Mouse (Mus musculus) neural tube, embryonic 13.5 days (tissue): Measurements from ENCODE around the gene Alyref2. TPM values are rescaled to one million over a fixed set of nuclear protein-coding genes. Genes with fewer than 3 reads are reported as not detected.
A peak's percentile ranks its signal among the peaks of the same experiment; 100 is the strongest.
"Not testable (repeated sequence)": the region's sequence is repeated elsewhere in the genome, so short reads cannot be mapped to it uniquely, and the experiment has no call there.

Source experiments
- ATAC-seq: fragments of 200-750 bp; cut with Nextera tagmentation; 2 replicates; pipeline ENCODE4 v1.8.0; 2017; ENCODE audit warnings: low read depth, mild to moderate bottlenecking, moderate TSS enrichment, moderate library complexity
- H3K27ac ChIP-seq: fragments of 300-500 bp; sonication (generic); replicated peaks from 2 replicates; pipeline ENCODE4 v1.5.1; 2015; ENCODE audit warnings: moderate library complexity, mild to moderate bottlenecking, inconsistent platforms
- H3K27me3 ChIP-seq: fragments of 300-500 bp; sonication (generic); 2 replicates; pipeline ENCODE4 v1.6.1; 2015; ENCODE audit warnings: mild to moderate bottlenecking, inconsistent platforms
- H3K36me3 ChIP-seq: fragments of 300-500 bp; sonication (generic); 2 replicates; pipeline ENCODE4 v1.6.1; 2015; ENCODE audit warnings: mild to moderate bottlenecking, inconsistent platforms
- H3K4me1 ChIP-seq: fragments of 300-500 bp; sonication (generic); replicated peaks from 2 replicates; pipeline ENCODE4 v1.6.1; 2015; ENCODE audit warnings: inconsistent platforms
- H3K4me2 ChIP-seq: fragments of 300-500 bp; sonication (generic); 2 replicates; pipeline ENCODE4 v1.6.1; 2015; ENCODE audit warnings: inconsistent platforms, mild to moderate bottlenecking, moderate library complexity
- H3K4me3 ChIP-seq: fragments of 300-500 bp; sonication (generic); 2 replicates; pipeline ENCODE4 v1.5.1; 2015; ENCODE audit warnings: mild to moderate bottlenecking, inconsistent platforms
- H3K9ac ChIP-seq: fragments of 300-500 bp; sonication (generic); 2 replicates; pipeline ENCODE4 v1.6.1; 2015; ENCODE audit warnings: moderate library complexity, mild to moderate bottlenecking, inconsistent platforms
- H3K9me3 ChIP-seq: fragments of 300-500 bp; sonication (generic); 2 replicates; pipeline ENCODE4 v1.6.1; 2016; ENCODE audit warnings: inconsistent platforms
- WGBS: fragments of 180-500 bp; shearing (Covaris S2); methylation state at CpG from one replicate; pipeline ENCODE4 v1.1.7; 2015; 5-methylcytosine and 5-hydroxymethylcytosine counted together
- polyA plus RNA-seq: library from polyadenylated mRNA; unstranded; fragments of >200 nt; fragmentation: Nextera tagmentation; extraction: Ambion mirVana; gene quantifications from 2 replicates; pipeline ENCODE4 v1.2.1, GENCODE M21; 2015

Gene Alyref2
- polyA plus RNA-seq, 1 experiment from 2014 or later = 28.6 TPM

- not testable (repeated sequence) for H3K27me3 ChIP-seq, H3K36me3 ChIP-seq, ATAC-seq, H3K27ac ChIP-seq, H3K9ac ChIP-seq, H3K4me2 ChIP-seq, H3K9me3 ChIP-seq, H3K4me1 ChIP-seq, H3K4me3 ChIP-seq
- WGBS = 80% methylated on average over 8 of the region's 8 CpGs
Observed at GRCm38 (mm10) chr1:171471941-171472340, 31.3 kb upstream of the Alyref2 start.

- Histone ChIP-seq H3K36me3 (no peaks in the 10 kb centered on the region), H3K4me3 (no peak overlapping the region), H3K4me1 (no peaks in the 10 kb centered on the region), H3K27me3 (no peaks in the 10 kb centered on the region), H3K4me2 (no peak overlapping the region), H3K9ac (no peak overlapping the region), H3K27ac (no peak overlapping the region), H3K9me3 (no peaks in the 10 kb centered on the region)
- 75% methylated on average over 4 of the region's 4 CpGs for WGBS
- no peak for ATAC-seq
Observed at GRCm38 (mm10) chr1:171473506-171473905, 29.8 kb upstream of the Alyref2 start.

- H3K4me2 ChIP-seq = no peak overlapping the region
Observed at GRCm38 (mm10) chr1:171473920-171474640, 29.2 kb upstream of the Alyref2 start.

GRCm38 (mm10) chr1:171477123-171477522 is 26.2 kb upstream of the Alyref2 start:
- 75% methylated on average over 8 of the region's 8 CpGs for WGBS

More at GRCm38 (mm10) chr1:171473920-171474640, 29.2 kb upstream of the Alyref2 start:
- Histone ChIP-seq H3K27me3 (no peaks in the 10 kb centered on the region), H3K4me1 (no peaks in the 10 kb centered on the region), H3K27ac (no peak overlapping the region), H3K4me3 (no peak overlapping the region), H3K9ac (no peak overlapping the region), H3K36me3 (no peaks in the 10 kb centered on the region), H3K9me3 (no peaks in the 10 kb centered on the region)
- 70% methylated on average over 9 of the region's 9 CpGs for WGBS
- ATAC-seq = no peak

GRCm38 (mm10) chr1:171477758-171478545 is 25.3 kb upstream of the Alyref2 start:
- WGBS = 60% methylated on average over 27 of the region's 27 CpGs
- Histone ChIP-seq H3K9ac (peak overlapping the region; percentile 43), H3K27ac (no peak overlapping the region), H3K27me3 (no peaks in the 10 kb centered on the region), H3K36me3 (no peaks in the 10 kb centered on the region), H3K9me3 (peaks cover 6% of the 10 kb centered on the region), H3K4me2 (peak overlapping the region; percentile 39), H3K4me3 (peak overlapping the region; percentile 27), H3K4me1 (no peaks in the 10 kb centered on the region)
- ATAC-seq = peak; percentile 40; the same call in 1 of the 2 replicates

More at GRCm38 (mm10) chr1:171477123-171477522, 26.2 kb upstream of the Alyref2 start:
- Histone ChIP-seq H3K27me3 (no peaks in the 10 kb centered on the region), H3K4me3 (no peak overlapping the region), H3K4me2 (no peak overlapping the region), H3K36me3 (no peaks in the 10 kb centered on the region), H3K27ac (no peak overlapping the region), H3K4me1 (no peaks in the 10 kb centered on the region), H3K9me3 (peaks cover 3% of the 10 kb centered on the region; the same call in 1 of the 2 replicates), H3K9ac (no peak overlapping the region)
- no peak for ATAC-seq

- Histone ChIP-seq H3K4me1 (no peaks in the 10 kb centered on the region), H3K9me3 (peaks cover 11% of the 10 kb centered on the region), H3K9ac (no peak overlapping the region), H3K27me3 (no peaks in the 10 kb centered on the region), H3K4me2 (no peak overlapping the region), H3K36me3 (no peaks in the 10 kb centered on the region), H3K4me3 (no peak overlapping the region), H3K27ac (no peak overlapping the region)
- WGBS = 43% methylated on average over 2 of the region's 2 CpGs
- peak; percentile 19; the same call in 1 of the 2 replicates for ATAC-seq
Observed at GRCm38 (mm10) chr1:171478968-171479367, 24.3 kb upstream of the Alyref2 start.

GRCm38 (mm10) chr1:171494241-171494640 is 9.0 kb upstream of the Alyref2 start:
- Histone ChIP-seq H3K4me1 (peaks cover 5% of the 10 kb centered on the region; the same call in 1 of the 2 replicates), H3K27me3 (no peaks in the 10 kb centered on the region), H3K9ac (no peak overlapping the region), H3K36me3 (no peaks in the 10 kb centered on the region), H3K4me3 (no peak overlapping the region), H3K9me3 (peaks cover 16% of the 10 kb centered on the region), H3K4me2 (no peak overlapping the region), H3K27ac (no peak overlapping the region)
- 88% methylated on average over 13 of the region's 13 CpGs for WGBS
- ATAC-seq = no peak

- Histone ChIP-seq H3K4me2 (no peak overlapping the region), H3K36me3 (no peaks in the 10 kb centered on the region), H3K9ac (no peak overlapping the region), H3K9me3 (peaks cover 10% of the 10 kb centered on the region), H3K4me1 (peaks cover 11% of the 10 kb centered on the region; the same call in 1 of the 2 replicates), H3K27ac (no peak overlapping the region), H3K4me3 (no peak overlapping the region), H3K27me3 (no peaks in the 10 kb centered on the region)
- whole genome bisulfite sequencing = 91% methylated on average over 6 of the region's 6 CpGs
- ATAC-seq = no peak
Observed at GRCm38 (mm10) chr1:171495371-171495770, 7.9 kb upstream of the Alyref2 start.

- no peak overlapping the region for H3K4me2 ChIP-seq
- H3K4me3 ChIP-seq = no peak overlapping the region
- no peak for ATAC-seq
- H3K27ac ChIP-seq = 0 out of 2 replicates have a peak overlapping the region, but pooled peaks have one; percentile 33
- no peak overlapping the region for H3K9ac ChIP-seq
- no peaks in the 10 kb centered on the region for H3K27me3 ChIP-seq
- no peaks in the 10 kb centered on the region for H3K36me3 ChIP-seq
- no peaks in the 10 kb centered on the region for H3K9me3 ChIP-seq
- WGBS = 76% methylated on average over 5 of the region's 5 CpGs
- peaks cover 20% of the 10 kb centered on the region for H3K4me1 ChIP-seq
Observed at GRCm38 (mm10) chr1:171499856-171500255, 3.4 kb upstream of the Alyref2 start.

- H3K4me3 ChIP-seq = no peak overlapping the region
- H3K9ac ChIP-seq = no peak overlapping the region
- H3K27ac ChIP-seq = no peak overlapping the region
- 0 out of 2 replicates have a peak, but pooled peaks cover 2% of the 10 kb centered on the region for H3K9me3 ChIP-seq
- peaks cover 30% of the 10 kb centered on the region for H3K4me1 ChIP-seq
- no peak overlapping the region for H3K4me2 ChIP-seq
- no peak for ATAC-seq
- 0 out of 2 replicates have a peak, but pooled peaks cover 4% of the 10 kb centered on the region for H3K36me3 ChIP-seq
- 62% methylated on average over 6 of the region's 6 CpGs for WGBS
- no peaks in the 10 kb centered on the region for H3K27me3 ChIP-seq
Observed at GRCm38 (mm10) chr1:171501016-171501610, 2.2 kb upstream of the Alyref2 start.

- peak overlapping the region; percentile 62 for H3K4me2 ChIP-seq
- no peak for ATAC-seq
- H3K9ac ChIP-seq = no peak overlapping the region
- 0 out of 2 replicates have a peak, but pooled peaks cover 5% of the 10 kb centered on the region for H3K9me3 ChIP-seq
- H3K27ac ChIP-seq = peak overlapping the region; percentile 77
- peaks cover 30% of the 10 kb centered on the region for H3K4me1 ChIP-seq
- peak overlapping the region; percentile 8; the same call in 1 of the 2 replicates for H3K4me3 ChIP-seq
- WGBS = 6% methylated on average over 5 of the region's 5 CpGs
- 0 out of 2 replicates have a peak, but pooled peaks cover 7% of the 10 kb centered on the region for H3K36me3 ChIP-seq
- H3K27me3 ChIP-seq = no peaks in the 10 kb centered on the region
Observed at GRCm38 (mm10) chr1:171501636-171502080, 1.6 kb upstream of the Alyref2 start.
